Mouse (Mus musculus): ENCODE data around the gene Rnf144a.
A peak's percentile ranks its signal among the peaks of the same experiment; 100 is the strongest.
"Not testable (repeated sequence)": the region's sequence is repeated elsewhere in the genome, so short reads cannot be mapped to it uniquely, and the experiment has no call there.

Gene Rnf144a

GRCm38 (mm10) chr12:26323783-26324364, 91.2 kb downstream of the Rnf144a start:
- DNase-seq (ENCODE audit: low read depth, low spot score) = no peak

- no peak for DNase-seq (ENCODE audit: low read depth, low spot score)
These were observed 98.8 kb downstream of the Rnf144a start for GRCm38 (mm10) chr12:26316261-26316660.

GRCm38 (mm10) chr12:26314959-26315358, 100.1 kb downstream of the Rnf144a start:
- peak; percentile 21 for DNase-seq (ENCODE audit: low read depth, low spot score)

GRCm38 (mm10) chr12:26311548-26311947, 103.5 kb downstream of the Rnf144a start:
- peak; percentile 38 for DNase-seq (ENCODE audit: low read depth, low spot score)

GRCm38 (mm10) chr12:26310247-26310646, 104.8 kb downstream of the Rnf144a start:
- no peak for DNase-seq (ENCODE audit: low read depth, low spot score)

- DNase-seq (ENCODE audit: low read depth, low spot score) = no peak
These were observed 112.2 kb downstream of the Rnf144a start for GRCm38 (mm10) chr12:26302886-26303285.

- DNase-seq (ENCODE audit: low read depth, low spot score) = no peak
These were observed 115.5 kb downstream of the Rnf144a start for GRCm38 (mm10) chr12:26299515-26300090.

GRCm38 (mm10) chr12:26295995-26296394, 119.1 kb downstream of the Rnf144a start:
- DNase-seq (ENCODE audit: low read depth, low spot score) = not testable (repeated sequence)

GRCm38 (mm10) chr12:26289200-26289599, 125.9 kb downstream of the Rnf144a start:
- DNase-seq (ENCODE audit: low read depth, low spot score) = no peak

- no peak for DNase-seq (ENCODE audit: low read depth, low spot score)
These were observed 126.7 kb downstream of the Rnf144a start for GRCm38 (mm10) chr12:26288347-26288746.

GRCm38 (mm10) chr12:26285939-26286338, 129.1 kb downstream of the Rnf144a start:
- no peak for DNase-seq (ENCODE audit: low read depth, low spot score)

GRCm38 (mm10) chr12:26285460-26285859, 129.6 kb downstream of the Rnf144a start:
- no peak for DNase-seq (ENCODE audit: low read depth, low spot score)

- DNase-seq (ENCODE audit: low read depth, low spot score) = no peak
These were observed 134.2 kb downstream of the Rnf144a start for GRCm38 (mm10) chr12:26280719-26281480.

GRCm38 (mm10) chr12:26277002-26277669, 137.9 kb downstream of the Rnf144a start:
- peak; percentile 28 for DNase-seq (ENCODE audit: low read depth, low spot score)

GRCm38 (mm10) chr12:26276556-26276955, 138.5 kb downstream of the Rnf144a start:
- DNase-seq (ENCODE audit: low read depth, low spot score) = no peak

Data from retina, postnatal 7 days (tissue).